Mouse (Mus musculus): ENCODE results near the gene Rbm34.
A peak's percentile ranks its signal among the peaks of the same experiment; 100 is the strongest.
"Not testable (repeated sequence)": the region's sequence is repeated elsewhere in the genome, so short reads cannot be mapped to it uniquely, and the experiment has no call there.

The Rbm34 gene

DNA sequence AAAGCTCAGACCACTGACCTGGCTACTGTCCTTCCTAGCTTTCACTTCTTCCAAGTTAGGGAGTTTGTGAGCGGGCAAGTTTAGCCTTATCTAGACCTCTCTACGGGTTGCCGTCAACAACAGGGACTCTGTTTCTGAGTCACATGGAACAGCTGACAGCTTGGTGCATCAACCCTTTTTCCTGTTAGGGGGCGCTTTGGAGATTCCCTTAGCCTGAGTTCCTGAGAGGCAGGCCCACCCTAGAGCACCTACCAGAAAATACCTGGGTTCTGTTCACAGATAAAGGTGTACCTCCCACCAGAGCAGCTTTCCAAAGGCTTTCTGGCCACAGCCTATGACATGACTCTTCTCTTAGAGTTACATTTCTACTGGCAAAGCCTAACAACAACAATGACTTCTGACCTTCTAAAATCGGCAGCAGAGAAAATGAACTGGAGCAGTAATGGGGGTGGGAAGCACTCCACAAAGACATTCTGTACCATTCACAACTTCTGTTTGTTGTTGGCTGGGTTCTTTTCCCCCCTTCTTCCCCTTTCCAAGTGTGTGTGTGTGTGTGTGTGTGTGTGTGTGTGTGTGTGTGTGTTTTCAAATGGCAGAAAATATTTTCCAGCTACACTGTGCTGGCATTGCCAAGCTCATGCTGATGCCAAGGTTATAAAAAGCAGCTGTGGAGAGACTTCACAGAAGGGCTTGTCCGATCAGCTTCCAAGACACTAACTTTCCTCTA is 53.5 kb downstream of the Rbm34 start:
- DNase-seq = no peak

GRCm38 (mm10) chr8:126916611-126917010 is 54.3 kb downstream of the Rbm34 start:
- no peak for DNase-seq

- DNase-seq = no peak
Measured at GRCm38 (mm10) chr8:126914609-126915375, 56.1 kb downstream of the Rbm34 start.

DNA sequence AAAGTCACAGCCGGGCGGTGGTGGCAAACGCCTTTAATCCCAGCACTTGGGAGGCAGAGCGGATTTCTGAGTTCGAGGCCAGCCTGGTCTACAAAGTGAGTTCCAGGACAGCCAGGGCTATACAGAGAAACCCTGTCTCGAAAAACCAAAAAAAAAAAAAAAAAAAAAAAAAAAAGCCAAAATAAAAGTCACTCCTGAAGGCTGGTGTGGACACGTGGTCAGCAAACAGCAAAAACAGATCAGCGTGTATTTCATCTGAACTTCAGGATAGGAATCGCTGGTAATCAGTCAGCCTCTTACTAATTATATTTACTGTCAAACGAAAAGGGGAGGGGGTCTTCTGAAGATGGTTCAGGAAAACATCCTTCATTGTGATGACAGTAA is 56.8 kb downstream of the Rbm34 start:
- not testable (repeated sequence) for DNase-seq

DNA sequence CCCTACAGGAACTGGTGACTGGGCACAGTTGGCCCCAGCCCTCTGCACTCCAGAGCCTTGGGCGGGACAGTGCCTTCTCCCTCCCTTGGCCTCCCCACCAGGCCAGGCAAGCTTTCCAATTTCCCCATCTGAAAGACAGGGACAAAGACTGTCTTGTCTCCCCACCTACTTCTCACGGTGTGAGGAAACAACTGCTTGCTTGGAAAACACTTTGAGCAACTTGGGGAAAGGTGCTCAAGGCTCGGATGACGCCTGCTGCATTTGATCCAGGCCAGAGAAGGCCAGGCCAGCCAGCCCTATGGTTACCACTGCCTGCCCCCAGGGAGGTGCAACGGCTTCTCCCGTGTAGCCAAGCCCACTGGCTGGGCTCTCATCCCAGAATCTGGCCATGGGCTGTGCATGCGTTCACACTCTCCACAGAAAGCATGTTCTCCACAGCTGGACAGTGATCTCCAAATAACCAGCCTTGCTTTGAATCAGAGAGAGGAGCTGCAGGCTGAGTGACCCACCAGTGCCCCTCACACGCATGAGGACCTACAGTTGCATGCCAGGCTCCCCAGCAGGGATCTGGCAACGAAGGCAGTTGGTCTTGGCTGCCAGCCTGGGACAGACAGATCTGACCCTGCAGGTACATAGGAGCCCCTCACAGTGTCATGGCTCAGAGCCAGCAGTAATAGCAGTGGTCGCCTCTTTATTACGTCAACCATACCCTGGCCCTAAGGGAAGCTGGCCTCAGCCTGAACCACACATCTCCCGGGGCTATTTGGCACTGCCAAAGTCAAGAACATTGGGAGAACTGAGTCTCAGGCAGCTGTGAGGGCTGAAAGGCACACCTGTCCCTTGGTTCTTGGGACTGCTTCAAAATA is 57.4 kb downstream of the Rbm34 start:
- peak; percentile 40 to 63 for DNase-seq

- DNase-seq = no peak
Measured at GRCm38 (mm10) chr8:126909371-126909802, 61.5 kb downstream of the Rbm34 start.

DNA sequence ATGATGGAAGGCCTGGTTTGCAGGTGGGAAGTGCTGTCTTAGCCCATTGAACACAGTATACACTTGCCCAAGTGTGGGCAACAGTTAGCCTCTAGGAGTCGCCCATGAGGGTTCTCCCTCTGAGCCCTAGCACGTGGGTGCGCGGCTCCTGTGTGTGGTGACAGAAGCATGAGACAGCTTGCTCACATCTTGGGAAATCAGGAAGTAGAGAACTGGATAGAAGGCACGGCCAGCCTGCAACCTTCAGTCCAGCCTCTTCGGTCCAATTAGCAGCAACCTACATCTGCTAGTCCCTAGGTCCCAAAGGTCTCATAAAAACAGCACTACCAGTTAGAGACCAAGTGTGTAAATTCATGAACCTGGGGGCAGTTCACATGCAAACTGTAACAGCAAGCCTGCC is 62.1 kb downstream of the Rbm34 start:
- DNase-seq = no peak

DNA sequence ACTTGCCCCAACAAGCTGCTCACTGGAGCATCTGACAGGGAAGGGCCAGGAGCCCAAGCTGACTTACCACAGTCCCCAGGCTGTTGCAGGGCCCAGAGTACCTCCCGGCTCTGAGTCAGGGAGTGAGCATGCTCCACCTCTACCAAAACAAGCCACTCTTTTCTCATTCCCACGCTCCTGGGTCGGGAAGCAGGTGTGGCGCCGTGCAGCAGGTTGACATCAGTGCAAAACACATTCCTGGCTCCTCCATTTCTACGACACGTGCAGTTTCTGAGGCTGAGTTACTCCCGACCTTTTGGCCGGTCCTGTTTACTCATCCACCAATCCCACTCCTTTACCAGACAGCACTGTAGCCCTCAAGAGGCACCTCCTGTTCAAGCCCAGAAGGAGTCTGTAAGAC is 62.9 kb downstream of the Rbm34 start:
- no peak for DNase-seq

DNA sequence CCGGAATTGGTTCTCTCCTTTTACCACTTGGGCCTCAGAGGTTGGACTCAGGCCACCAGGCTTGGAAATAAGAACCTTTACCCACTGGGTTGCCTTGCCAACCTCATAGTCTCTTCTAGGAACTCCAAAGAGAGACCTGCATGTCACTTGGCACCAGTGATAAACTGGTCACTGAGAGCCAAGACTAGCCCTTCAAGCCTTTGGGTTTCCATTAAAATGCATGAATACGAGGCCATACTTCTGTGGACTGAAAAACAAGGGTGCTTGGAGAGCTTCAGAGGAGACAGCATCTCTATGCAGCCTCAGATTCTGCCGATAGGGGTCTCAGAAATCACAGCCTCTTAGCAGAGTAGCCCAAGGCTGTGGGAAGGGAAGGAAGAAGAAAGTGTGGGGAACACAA is 63.5 kb downstream of the Rbm34 start:
- no peak for DNase-seq

GRCm38 (mm10) chr8:126905387-126905786 is 65.5 kb downstream of the Rbm34 start:
- DNase-seq = no peak

- DNase-seq = no peak
Measured at GRCm38 (mm10) chr8:126903927-126904326, 66.9 kb downstream of the Rbm34 start.

- DNase-seq = no peak
Measured at GRCm38 (mm10) chr8:126903224-126903895, 67.5 kb downstream of the Rbm34 start.

- no peak for DNase-seq
Measured at GRCm38 (mm10) chr8:126901612-126902011, 69.3 kb downstream of the Rbm34 start.

DNA sequence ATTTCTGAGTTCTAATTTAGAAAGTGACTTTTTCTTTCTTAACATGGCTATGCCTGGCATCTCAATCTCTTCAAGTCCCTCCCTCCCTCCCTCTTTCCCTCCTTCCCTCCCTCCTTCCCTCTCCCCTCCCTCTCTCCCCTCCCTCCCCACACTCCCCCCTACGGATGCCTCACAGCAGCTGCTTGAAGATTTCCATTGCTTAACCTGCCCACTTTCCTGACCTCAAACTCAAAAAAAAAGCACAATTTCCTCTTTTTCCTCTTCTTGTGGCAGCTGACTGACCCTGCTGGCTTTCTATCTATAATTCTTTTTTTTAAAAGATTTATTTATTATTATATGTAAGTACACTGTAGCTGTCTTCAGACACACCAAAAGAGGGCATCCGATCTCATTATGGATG is 69.8 kb downstream of the Rbm34 start:
- DNase-seq = no peak
